Mouse (Mus musculus) embryo, embryonic 10 days (tissue): Measurements from ENCODE around the gene Tex11.
"Not testable (repeated sequence)": the region's sequence is repeated elsewhere in the genome, so short reads cannot be mapped to it uniquely, and the experiment has no call there.

Source experiments
- DNase-seq: peaks from one replicate; pipeline ENCODE4 v3.0.0-alpha.2; 2015; ENCODE audit warnings: low spot score

Tex11 gene

DNA sequence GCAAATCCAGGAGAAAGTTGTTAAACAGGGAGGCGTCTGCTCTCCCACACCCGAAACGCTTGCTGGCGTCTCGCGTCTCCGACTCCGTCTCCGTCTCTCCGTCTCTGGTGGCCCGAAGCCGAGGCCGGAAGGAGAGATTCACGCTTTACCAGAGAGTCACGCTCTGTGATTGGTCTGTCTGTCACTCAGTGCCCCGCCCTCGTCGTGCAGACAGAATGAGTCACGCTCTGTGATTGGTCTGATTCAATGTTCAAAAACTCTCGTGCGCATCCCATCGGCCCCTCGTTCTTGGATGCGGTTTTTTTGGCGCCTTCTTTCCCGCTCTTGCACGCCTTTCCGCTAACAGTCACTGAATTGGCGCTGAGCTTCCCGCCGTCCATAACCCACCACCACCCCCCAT, at the start of gene Tex11:
Gene Tex11, minus strand, starts transcription at position 127 of the 400 bp plus-strand sequence.
- no peak for DNase-seq

- DNase-seq: peak; percentile 7
Observed at GRCm38 (mm10) chrX:101085920-101086319, 26.5 kb upstream of the Tex11 start, which contains the start of gene Slc7a3. TSS of gene Slc7a3 (minus strand) at chrX:101086020.

- DNase-seq: not testable (repeated sequence)
Observed at GRCm38 (mm10) chrX:101085211-101085610, 25.7 kb upstream of the Tex11 start.

DNA sequence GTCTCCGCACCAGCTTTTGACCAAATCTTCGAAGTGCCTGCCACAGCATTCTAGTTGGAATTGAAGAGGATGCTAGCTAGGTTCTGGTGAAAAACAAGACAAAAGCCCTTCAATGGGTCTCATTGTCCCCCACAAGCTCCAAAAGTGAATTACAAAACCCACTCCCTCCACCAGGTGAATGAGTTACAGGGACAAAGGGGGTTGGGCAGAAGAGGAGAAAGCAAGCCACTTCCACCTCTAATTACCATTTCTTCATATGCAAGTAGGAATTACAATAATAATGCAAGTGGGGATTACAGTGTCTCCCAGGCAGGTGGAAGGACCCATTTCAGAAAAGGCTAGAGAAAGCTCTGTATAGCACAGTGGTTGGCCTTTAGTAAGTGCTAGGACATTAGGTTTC, 24.7 kb upstream of the Tex11 start:
- no peak for DNase-seq

DNA sequence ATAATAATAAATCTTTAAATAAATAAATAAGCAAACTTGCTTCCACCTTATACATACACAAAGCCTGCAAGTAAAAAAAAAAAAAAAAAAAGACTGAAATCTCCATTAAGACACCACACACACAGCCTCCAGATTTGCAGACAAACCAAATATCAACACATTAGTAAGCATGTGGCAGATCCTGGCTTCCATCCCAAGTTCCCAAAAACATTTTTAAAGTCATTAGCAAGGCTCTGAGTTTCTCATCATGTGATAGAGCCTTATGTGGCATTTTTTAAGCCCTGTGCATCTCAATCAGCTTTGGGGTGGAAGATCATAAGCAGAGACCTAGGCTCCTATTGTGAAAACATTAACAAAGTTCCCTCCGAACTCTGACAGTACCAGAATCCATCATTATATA, 5.8 kb upstream of the Tex11 start:
- no peak for DNase-seq

DNA sequence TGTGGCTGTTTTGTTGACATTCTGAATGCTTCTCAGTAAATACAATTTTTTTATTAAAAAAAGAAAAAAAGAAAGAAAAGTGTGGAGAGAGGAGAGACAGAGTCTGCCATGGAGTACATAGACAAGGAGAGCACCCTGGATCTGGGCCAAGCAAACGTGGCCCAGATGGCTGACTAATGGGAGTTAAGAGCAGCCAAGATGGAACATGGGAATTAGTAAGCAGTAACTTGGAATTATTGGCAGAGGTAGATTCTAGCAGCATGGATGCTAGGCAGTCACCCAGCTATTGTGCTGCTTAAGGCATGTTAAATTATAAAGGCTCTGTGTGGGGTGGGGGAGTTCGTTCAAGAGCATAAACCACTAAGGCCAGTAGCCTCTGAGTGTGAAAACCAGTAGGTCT, 4.0 kb upstream of the Tex11 start:
- no peak for DNase-seq

DNA sequence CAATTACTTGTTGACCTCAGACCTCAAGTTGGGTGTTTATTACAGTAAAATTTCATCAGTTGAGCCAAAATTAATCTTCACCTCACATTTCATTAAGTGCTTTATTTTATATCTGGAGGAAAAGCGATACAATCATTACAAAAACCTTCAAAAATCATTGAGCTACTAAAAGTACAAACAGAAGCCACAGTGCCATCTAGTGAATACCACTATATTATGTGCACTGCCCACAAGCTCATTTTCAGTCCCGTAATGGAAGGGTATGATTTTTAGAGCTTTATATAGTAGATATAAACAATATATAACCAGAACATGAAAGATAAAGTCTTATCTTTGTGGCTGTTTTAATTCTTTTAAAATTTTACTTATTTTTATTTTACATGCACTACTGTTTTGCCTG, 115.8 kb downstream of the Tex11 start:
- DNase-seq: peak; percentile 11

GRCm38 (mm10) chrX:100839211-100839610, 220.3 kb downstream of the Tex11 start:
- no peak for DNase-seq

DNA sequence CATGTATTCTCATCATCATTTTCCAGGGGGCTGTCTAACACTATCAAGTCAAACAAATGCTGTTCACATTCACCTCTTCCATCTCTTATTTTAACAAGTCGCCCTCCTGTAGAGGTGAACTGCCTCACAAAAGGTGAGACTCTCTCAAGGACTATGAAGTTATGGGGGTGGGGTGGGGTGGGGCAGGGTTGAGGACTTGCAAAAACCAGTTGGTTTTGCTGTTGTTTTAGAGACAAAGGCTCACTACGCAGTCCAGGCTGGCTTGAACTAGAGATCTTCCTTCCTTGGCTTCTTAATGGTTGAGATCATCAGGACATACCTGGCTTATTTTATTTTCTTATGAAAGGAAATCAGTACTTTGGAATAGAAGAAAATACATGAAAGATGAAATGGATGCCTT, 226.7 kb downstream of the Tex11 start:
- DNase-seq: no peak

- no peak for DNase-seq
Observed at GRCm38 (mm10) chrX:100825557-100825956, 233.9 kb downstream of the Tex11 start.

GRCm38 (mm10) chrX:100821149-100821548, 238.3 kb downstream of the Tex11 start:
- no peak for DNase-seq

- DNase-seq: no peak
Observed at GRCm38 (mm10) chrX:100818681-100819080, 240.8 kb downstream of the Tex11 start.

DNA sequence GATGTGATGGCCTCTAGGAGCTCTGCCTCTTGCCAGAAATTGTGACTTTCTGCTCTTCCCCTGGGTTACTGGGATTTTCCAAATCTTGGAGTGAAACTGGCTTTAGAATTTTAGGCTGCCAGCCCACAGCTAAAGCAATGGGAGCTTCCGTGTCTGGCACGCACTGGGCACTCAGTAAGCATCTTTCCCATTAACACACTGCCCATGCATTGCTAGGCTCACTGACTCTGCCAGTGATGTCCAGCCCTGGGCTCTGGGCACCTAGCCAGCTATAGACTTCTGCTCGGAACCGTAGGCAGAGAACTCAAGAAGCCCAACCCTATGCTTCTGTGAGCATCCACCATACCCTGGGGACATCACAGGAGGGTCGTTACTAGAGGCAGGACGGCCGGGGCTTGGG, 243.7 kb downstream of the Tex11 start:
- DNase-seq: no peak

DNA sequence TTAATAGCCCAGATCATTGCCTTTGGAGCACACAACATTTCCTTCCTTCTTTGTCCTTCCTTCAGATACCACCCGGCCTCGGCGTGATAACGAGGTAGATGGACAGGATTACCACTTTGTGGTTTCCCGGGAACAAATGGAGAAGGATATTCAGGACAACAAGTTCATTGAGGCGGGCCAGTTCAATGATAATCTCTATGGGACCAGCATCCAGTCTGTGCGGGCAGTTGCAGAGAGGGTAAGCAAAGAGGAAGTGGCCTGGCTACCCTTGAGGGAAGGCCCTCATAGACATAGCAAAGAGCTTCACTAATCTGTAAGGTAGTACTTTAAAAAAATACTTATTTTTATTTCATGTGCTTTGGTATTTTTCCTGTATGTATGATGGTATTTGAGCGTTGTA, 245.3 kb downstream of the Tex11 start:
- DNase-seq: no peak

GRCm38 (mm10) chrX:100811129-100811528, 248.3 kb downstream of the Tex11 start:
- no peak for DNase-seq

GRCm38 (mm10) chrX:100802034-100802433, 257.4 kb downstream of the Tex11 start:
- peak; percentile 34 for DNase-seq

GRCm38 (mm10) chrX:100800643-100801042, 258.8 kb downstream of the Tex11 start:
- DNase-seq: no peak

- DNase-seq: no peak
Observed at GRCm38 (mm10) chrX:100797851-100798527, 261.5 kb downstream of the Tex11 start.

DNA sequence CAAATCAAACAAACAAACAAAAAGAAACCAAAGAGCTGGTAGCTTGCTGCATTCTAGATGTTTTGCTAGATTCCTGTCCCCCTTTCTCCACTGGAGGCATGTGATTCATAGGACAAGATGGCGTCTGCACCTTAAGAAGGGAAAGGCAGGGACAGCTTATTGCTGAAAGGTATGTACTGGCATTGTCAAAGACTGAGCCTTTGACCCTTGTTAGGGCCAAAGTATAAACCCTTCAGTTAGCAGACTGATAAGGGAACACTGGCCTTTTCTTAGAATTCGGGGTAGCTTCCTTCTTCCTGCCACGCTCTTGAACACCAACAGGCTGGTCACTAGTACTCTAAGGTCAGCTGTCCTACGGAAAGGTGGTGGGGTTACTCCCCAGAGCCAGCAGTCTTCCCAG, 262.1 kb downstream of the Tex11 start:
- DNase-seq: no peak

GRCm38 (mm10) chrX:100796741-100797090, 262.8 kb downstream of the Tex11 start:
- DNase-seq: no peak

- no peak for DNase-seq
Observed at GRCm38 (mm10) chrX:100796041-100796740, 263.3 kb downstream of the Tex11 start.

DNA sequence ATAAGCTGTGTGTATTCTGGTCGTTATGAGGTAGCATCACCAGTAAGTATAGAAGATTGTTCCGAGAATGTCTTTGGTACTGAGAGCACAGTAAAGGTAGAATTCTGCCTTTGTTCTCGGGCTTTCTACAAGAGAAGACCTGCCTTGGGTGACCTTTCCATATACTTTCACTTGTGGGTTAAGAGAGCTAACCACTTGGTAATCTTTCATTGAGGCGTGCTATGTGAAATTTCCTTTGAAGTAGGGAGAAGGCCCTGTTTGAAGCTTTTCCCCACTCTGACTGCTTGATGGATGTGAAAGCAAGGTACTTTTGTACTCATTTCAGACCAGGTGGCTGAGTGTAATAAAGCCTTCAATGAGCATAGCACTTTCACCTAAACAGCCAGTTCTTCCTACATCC, 270.1 kb downstream of the Tex11 start:
- no peak for DNase-seq
